Mouse (Mus musculus) hindlimb bud, embryonic 11.5 days (tissue): ENCODE results near the gene Rps9.
"Not testable (repeated sequence)": the region's sequence is repeated elsewhere in the genome, so short reads cannot be mapped to it uniquely, and the experiment has no call there.

Experiments used
- DNase-seq: peaks from one replicate; pipeline ENCODE4 v3.0.0-alpha.2; 2012; ENCODE audit warnings: low read depth, low spot score; ENCODE audit errors: extremely low spot score

The Rps9 gene

DNA sequence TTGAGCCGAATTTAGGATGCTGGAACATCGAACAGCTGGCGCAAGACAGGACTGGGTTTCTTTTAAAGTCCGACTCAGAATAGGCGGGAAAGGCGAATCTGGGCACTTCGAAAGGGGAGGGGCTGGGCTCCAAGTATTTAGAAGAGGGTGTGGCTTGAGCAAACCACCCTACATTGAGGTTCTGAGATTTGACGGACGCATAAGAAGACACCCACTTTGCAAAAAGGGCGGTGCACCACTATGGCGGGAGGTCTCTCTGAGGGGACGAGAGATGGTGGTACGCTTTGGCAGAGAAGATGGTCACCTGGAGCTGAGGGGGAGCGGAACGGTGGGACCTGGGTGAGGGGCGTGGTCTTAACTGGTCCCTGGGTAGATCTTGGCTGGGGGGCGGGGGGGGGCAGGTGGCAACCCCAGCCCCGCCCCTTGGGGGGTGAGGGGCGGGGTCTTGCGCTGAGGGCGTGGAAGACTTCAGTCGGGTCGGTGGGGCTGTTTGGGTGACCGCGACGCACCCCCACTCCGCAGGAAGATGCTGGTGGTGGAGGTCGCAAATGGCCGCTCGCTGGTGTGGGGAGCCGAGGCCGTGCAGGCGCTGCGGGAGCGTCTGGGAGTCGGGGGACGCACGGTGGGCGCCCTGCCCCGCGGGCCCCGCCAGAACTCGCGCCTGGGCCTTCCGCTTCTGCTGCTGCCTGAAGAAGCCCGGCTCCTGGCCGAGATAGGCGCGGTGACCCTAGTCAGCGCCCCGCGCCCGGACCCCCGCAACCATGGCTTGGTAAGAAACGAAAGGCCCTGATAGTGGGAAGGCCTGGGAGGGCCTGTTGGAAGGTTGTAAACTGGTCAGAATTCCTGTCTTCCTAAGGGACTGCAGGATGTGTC lies 9.5 kb upstream of the Rps9 start:
- DNase-seq: peak; percentile 74

DNA sequence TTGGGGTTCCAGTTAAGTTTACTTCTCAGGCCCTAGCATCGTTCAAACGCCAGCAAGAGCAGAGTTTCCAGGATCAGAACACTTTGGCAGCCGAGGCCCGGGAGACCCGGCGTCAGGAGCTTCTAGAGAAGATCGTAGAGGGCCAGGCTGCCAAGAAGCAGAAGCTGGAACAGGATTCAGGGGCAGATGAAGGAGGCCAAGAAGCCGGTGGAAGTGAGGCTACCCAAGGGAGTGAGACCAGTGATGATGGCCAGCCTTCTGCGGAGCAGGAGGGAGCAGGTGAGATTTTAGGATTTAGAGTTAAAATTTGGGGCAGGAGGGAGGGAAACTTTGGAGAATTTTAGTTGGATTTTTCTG lies 8.9 kb upstream of the Rps9 start:
- not testable (repeated sequence) for DNase-seq

- no peak for DNase-seq
Measured at GRCm38 (mm10) chr7:3698471-3698870, 5.3 kb upstream of the Rps9 start.

- no peak for DNase-seq
Measured at GRCm38 (mm10) chr7:3703148-3703878, 480 bp upstream of the Rps9 start.

- DNase-seq: no peak
Measured at GRCm38 (mm10) chr7:3704475-3704874, 682 bp downstream of the Rps9 start.

- not testable (repeated sequence) for DNase-seq
Measured at GRCm38 (mm10) chr7:3705461-3705860, 1.7 kb downstream of the Rps9 start.

DNA sequence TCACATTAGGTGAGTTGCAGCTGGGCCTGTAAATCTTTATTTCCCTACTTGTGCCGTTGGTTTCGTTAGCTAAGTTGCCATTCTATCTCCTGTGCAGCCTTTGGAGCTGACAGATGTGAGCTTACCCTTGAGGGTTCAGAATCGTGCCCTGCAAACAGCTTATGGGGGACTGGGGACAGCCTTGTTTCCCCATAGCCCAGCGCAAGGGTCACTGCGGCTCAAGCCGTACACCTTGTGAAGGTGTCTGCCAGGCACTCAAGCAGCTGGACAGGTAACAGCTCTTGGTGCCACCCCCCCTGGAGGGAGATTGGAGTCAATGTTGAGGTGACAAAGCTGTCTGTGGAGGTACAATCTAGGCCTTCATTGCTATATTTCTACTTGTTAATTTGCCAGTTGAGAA lies 2.1 kb downstream of the Rps9 start:
- DNase-seq: no peak

DNA sequence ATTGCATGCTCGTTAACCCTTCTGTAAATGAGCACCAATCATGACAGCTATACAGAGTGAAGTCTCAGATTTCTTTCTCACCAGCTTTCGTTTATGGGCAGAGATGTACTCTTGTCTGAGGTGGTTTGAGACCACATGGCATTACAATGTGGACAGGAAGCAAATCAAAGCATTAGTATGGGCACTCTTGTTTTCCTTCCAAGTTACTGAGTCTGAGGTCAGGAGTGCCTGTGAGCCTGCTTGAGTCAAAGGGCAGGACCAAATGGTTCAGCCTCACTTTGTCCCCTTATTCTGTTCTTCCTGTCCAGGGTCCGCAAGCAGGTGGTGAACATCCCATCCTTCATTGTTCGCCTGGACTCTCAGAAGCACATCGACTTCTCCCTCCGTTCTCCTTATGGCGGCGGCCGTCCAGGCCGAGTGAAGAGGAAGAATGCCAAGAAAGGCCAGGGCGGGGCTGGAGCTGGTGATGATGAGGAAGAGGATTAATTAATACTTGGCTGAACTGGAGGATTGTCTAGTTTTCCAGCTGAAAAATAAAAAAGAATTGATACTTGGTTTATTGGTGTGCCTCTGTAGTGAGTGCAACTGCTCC lies 2.6 kb downstream of the Rps9 start:
- DNase-seq: no peak

DNA sequence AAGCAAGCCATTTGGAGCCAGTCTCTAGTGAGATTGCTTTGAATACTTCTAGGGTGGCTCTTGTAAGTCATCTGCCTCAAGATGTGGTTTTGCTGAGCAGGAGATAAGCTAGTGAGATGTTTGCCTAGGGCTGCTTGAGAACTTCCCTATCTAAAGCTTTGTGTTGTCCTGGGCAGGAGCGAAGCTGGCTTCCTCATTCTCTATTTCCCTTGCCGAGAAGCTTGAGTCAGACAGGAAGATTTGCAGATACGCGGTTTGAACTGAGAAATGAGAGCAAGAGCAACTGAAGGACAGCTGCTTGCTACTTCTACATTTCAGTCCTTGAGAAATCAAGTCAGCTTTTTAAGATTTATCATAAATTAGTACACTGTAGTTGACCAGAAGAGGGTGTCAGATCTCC lies 3.2 kb downstream of the Rps9 start:
- DNase-seq: no peak

- no peak for DNase-seq
Measured at GRCm38 (mm10) chr7:3707568-3708413, 4.0 kb downstream of the Rps9 start.

DNA sequence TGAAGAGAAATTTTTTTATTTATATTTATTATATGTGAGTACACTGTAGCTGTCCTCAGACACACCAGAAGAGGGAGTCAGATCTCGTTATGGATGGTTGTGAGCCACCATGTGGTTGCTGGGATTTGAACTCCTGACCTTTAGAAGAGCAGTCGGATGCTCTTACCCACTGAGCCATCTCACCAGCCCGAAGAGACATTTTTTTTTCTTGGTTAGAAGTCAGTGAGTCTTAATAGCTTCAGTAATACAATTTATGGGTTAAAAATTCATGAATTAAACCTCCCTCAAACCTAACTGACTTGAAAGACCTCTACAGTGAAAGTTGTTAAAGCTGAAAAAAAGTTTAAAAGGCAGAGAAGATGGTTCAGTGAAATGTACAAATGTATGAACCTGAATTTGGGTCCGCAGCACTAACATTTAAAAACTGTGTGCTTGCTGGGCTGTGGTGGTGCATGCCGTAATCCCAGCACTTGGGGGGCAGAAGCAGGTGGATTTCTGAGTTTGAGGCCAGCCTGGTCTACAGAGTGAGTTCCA lies 4.7 kb downstream of the Rps9 start:
- not testable (repeated sequence) for DNase-seq

DNA sequence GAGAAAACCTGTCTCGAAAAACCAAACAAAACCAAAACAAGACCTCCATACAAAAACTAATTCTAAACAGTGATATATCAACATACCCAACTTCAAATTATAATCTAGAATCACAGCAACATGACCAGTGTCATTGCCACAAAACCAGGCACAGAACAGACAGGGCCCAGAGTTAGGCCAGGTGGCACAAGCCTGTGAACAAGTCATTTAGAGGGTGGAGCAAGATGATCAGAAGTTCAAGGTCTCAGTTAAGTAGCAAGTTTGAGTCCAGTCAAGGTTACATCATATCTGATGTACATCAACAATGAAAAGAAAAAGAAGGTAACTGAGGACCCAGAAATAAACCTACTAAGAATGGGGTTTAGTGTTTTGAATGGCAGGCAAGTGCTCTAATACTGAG lies 5.2 kb downstream of the Rps9 start:
- no peak for DNase-seq

DNA sequence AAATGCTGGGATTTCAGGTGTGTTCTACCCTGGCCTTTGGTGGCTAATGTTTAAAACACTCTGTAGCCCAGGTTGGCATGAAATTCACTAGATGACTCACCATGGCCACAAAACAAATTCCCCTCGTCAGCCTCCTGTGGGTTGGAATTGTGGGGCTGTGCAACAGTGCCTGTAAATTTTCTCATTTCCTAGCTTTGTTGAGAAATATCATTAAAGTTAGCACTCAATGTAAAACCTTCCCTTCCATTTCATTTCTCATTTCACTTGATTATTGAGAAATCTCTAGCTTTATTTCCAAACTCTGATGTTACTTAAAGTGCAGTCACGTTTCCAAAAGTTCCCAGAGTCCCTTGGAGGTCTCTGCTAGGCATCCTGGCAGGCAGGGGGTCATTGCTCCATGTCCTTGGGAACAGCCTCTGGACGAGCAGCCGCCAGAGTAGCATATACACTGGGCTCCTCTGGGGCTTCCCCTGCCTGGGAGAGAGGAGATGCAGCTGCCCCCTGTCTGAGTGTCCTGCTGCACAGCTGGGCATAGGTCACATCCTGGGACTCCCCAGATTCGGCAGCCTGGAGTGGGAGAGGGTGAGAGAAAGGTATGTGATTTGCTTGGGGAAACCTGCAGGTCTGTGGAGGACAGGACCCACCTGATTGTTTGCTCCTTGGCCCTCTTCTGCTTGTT lies 8.6 kb downstream of the Rps9 start:
- no peak for DNase-seq

GRCm38 (mm10) chr7:3715249-3715648 lies 11.5 kb downstream of the Rps9 start:
- no peak for DNase-seq

DNA sequence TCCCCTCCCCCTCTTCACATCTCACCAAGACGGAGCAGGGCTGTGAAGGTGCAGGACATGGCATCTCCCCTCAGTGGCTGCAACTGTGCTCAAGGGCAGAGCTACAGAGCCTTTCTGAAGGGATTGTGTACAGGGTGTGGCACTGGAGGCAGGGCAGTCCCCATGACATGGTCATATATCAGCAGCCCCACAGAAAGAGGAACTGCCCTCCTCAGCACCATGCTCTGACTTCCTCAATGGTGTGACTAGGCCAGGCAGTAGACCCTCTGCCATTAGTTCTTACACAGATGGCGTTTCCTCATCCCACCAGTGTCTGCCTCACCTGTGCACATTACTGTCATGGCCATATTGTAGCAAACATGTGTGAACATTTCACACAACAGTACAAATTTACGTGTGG lies 16.5 kb downstream of the Rps9 start, which contains the start of gene Pirb:
Gene Pirb, minus strand, starts transcription at position 124 of the 400 bp plus-strand sequence.
- DNase-seq: not testable (repeated sequence)

GRCm38 (mm10) chr7:3725459-3725858 lies 21.7 kb downstream of the Rps9 start:
- not testable (repeated sequence) for DNase-seq

DNA sequence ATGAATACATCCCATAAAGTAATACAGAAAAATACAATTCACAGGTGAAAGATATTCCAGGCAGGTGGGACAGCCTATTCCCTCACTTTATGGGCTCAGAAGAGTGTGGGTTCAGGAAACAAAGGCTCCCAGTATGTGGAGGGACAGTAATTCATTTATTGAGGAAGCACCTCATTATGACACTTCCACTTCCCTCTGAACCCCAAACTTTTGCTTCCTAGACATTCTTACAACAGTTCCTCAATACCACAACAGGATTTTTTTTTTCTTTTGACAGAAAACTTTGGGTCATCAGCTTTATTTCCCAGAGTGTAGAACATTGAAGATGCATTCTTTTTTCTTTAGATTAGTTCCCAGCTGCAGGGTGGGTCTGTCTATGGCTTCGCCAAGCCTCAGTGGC lies 28.9 kb downstream of the Rps9 start:
- DNase-seq: not testable (repeated sequence)
